Mouse (Mus musculus) forebrain, embryonic 14.5 days (tissue): ENCODE data around the gene Cdk17. TPM values are rescaled to one million over a fixed set of nuclear protein-coding genes. Genes with fewer than 3 reads are reported as not detected.

Experiments used
- ATAC-seq: fragments of 200-750 bp; cut with Nextera tagmentation; 2 replicates; pipeline ENCODE4 v1.8.0; 2017; ENCODE audit warnings: mild to moderate bottlenecking, moderate library complexity
- DNase-seq: peaks from one replicate; pipeline ENCODE4 v3.0.0-alpha.2; 2015; ENCODE audit warnings: low spot score
- H3K27ac ChIP-seq: fragments of 300-500 bp; sonication (generic); 2 replicates; pipeline ENCODE4 v1.5.1; 2014; ENCODE audit warnings: low read depth, mild to moderate bottlenecking, control low read depth, low read length, moderate library complexity
- H3K27me3 ChIP-seq: fragments of 300-500 bp; sonication (generic); replicated peaks from 2 replicates; pipeline ENCODE4 v1.6.1; 2014; ENCODE audit warnings: low read length, control low read depth, mixed read lengths; ENCODE audit not compliant: control insufficient read depth, insufficient read depth
- H3K36me3 ChIP-seq: fragments of 300-500 bp; sonication (generic); 2 replicates; pipeline ENCODE4 v1.6.1; 2014; ENCODE audit warnings: low read length, control low read depth; ENCODE audit not compliant: control insufficient read depth, insufficient read depth
- H3K4me1 ChIP-seq: fragments of 300-500 bp; sonication (generic); 2 replicates; pipeline ENCODE4 v1.6.1; 2014; ENCODE audit warnings: antibody characterized with exemption, low read length, control low read depth; ENCODE audit not compliant: control insufficient read depth, insufficient read depth
- H3K4me2 ChIP-seq: fragments of 300-500 bp; sonication (generic); 2 replicates; pipeline ENCODE4 v1.6.1; 2014; ENCODE audit warnings: mild to moderate bottlenecking, control low read depth, low read length
- H3K4me3 ChIP-seq: fragments of 300-500 bp; sonication (generic); 2 replicates; pipeline ENCODE4 v1.5.1; 2014; ENCODE audit warnings: low read depth, low read length, control low read depth
- H3K9ac ChIP-seq: fragments of 300-500 bp; sonication (generic); 2 replicates; pipeline ENCODE4 v1.6.1; 2014; ENCODE audit warnings: mild to moderate bottlenecking, low read length, control low read depth, moderate library complexity
- H3K9me3 ChIP-seq: fragments of 300-500 bp; sonication (generic); replicated peaks from 2 replicates; pipeline ENCODE4 v1.6.1; 2016; ENCODE audit warnings: low read length, control low read depth, mixed read lengths; ENCODE audit not compliant: control insufficient read depth
- WGBS: fragments of 180-500 bp; shearing (Covaris S2); extraction: QIAGEN DNeasy Blood & Tissue Kit; methylation state at CpG from one replicate; pipeline ENCODE4 v1.1.7; 2014; 5-methylcytosine and 5-hydroxymethylcytosine counted together
- polyA plus RNA-seq: library from polyadenylated mRNA; unstranded; fragments of >200 nt; fragmentation: Nextera tagmentation; extraction: Ambion mirVana; gene quantifications from 2 replicates; pipeline ENCODE4 v1.2.1, GENCODE M21; 2014

The Cdk17 gene
- polyA plus RNA-seq, 1 experiment from 2014 or later: 52.5 TPM

DNA sequence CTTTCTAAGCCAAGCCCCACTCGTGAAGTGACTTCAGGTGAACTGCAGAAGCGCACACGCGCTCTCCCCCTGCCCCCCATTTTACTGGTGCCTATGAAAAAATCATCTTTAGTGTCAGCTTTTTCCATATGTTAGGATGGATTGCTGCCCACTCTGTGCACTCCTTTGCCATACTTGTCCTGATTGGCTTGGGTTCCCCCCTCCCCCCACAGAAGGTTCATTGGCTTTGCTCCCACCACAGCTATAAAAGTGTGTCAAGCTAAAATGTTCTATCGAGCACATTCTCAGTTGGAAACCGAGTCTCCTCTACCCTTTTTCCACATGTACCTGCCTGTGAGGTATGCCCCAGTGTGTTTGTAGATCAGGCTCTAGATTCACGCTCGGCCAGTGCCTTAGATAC, 90.8 kb downstream of the Cdk17 start:
- no peak overlapping the region for H3K4me2 ChIP-seq
- H3K27me3 ChIP-seq: no peaks in the 10 kb centered on the region
- 82% methylated on average over 8 of the region's 8 CpGs for WGBS
- H3K36me3 ChIP-seq: peaks cover 13% of the 10 kb centered on the region; the same call in 1 of the 2 replicates
- no peak overlapping the region for H3K9ac ChIP-seq
- DNase-seq (peak; percentile 59), ATAC-seq (no peak)
- no peaks in the 10 kb centered on the region for H3K9me3 ChIP-seq
- H3K4me3 ChIP-seq: no peak overlapping the region
- no peak overlapping the region for H3K27ac ChIP-seq
- peaks cover 26% of the 10 kb centered on the region for H3K4me1 ChIP-seq

DNA sequence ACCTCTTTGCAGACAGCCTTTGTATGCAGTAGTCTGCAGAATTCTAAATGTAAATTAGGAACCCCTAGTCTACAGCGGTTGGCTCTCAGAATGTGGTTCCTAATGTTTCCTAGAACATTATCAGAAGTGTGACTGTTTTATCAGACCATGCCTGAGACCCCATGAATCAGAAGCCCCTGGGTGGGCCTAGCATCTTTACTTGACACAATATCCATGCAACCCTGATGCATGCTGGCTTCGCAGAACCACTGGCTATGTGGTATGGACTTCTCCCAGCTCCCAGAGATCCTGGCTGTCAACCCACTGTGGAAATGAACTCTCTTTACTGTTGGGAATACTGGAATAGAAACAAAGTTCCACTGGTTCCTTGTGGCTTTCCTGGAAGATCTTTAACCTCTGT, 92.0 kb downstream of the Cdk17 start:
- Histone ChIP-seq H3K9ac (no peak overlapping the region), H3K9me3 (no peaks in the 10 kb centered on the region), H3K4me1 (peaks cover 28% of the 10 kb centered on the region), H3K27me3 (no peaks in the 10 kb centered on the region), H3K4me2 (no peak overlapping the region), H3K4me3 (no peak overlapping the region), H3K36me3 (peaks cover 9% of the 10 kb centered on the region; the same call in 1 of the 2 replicates), H3K27ac (no peak overlapping the region)
- ATAC-seq (no peak), DNase-seq (no peak)
- 79% methylated on average over 2 of the region's 2 CpGs for WGBS

DNA sequence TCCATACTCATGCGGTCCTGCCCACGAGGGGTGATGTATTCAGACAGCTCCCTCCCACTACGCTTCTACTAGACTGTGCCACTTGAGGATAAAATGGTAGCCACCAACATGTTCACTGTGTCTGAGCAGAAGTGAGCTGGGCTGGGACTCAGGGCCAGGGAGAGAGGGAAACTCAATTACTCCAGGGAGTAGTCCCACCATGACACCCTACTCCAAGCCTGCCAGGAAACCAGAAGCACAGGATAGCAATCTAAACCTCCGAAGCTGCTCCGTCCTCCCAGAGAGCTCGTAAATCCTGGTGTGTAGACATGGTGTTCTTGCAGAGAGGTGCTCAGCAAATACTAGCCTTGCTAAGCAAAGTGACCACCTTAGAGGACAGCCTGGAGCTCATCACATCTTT, 92.5 kb downstream of the Cdk17 start:
- Histone ChIP-seq H3K4me2 (no peak overlapping the region), H3K27ac (no peak overlapping the region), H3K9ac (no peak overlapping the region), H3K4me3 (no peak overlapping the region), H3K36me3 (peaks cover 9% of the 10 kb centered on the region; the same call in 1 of the 2 replicates), H3K9me3 (no peaks in the 10 kb centered on the region), H3K4me1 (peaks cover 26% of the 10 kb centered on the region), H3K27me3 (no peaks in the 10 kb centered on the region)
- DNase-seq (no peak), ATAC-seq (no peak)
- WGBS: 96% methylated on average over 6 of the region's 6 CpGs

GRCm38 (mm10) chr10:93255294-93255693, 94.6 kb downstream of the Cdk17 start:
- no peak overlapping the region for H3K4me3 ChIP-seq
- H3K36me3 ChIP-seq: no peaks in the 10 kb centered on the region
- H3K27me3 ChIP-seq: no peaks in the 10 kb centered on the region
- DNase-seq: peak; percentile 83
- H3K4me2 ChIP-seq: peak overlapping the region; percentile 27
- peak; percentile 76 for ATAC-seq
- H3K27ac ChIP-seq: peak overlapping the region; percentile 79
- no peaks in the 10 kb centered on the region for H3K9me3 ChIP-seq
- H3K4me1 ChIP-seq: peaks cover 28% of the 10 kb centered on the region
- peak overlapping the region; percentile 40; the same call in 1 of the 2 replicates for H3K9ac ChIP-seq
- 3% methylated on average over 13 of the region's 13 CpGs for WGBS

DNA sequence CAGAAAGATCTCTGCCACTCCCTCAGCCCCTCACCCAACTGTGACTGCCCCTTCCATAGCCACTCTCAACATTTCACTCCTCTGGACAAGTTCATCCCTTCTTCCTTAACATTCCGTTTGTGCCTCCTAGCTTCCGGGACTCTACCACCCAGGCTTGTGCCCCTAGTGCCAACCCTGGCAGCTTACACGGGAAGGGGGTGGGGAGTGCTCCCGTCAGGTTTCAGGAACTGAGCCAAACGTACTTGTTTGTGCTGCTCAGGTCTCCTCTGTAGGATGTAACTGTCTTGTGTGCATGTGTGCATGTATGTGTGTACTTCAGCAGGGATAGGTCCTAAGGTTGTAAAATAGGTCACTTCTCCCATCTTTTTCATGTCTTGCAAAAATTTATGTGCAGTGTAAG, 99.2 kb downstream of the Cdk17 start:
- DNase-seq (peak; percentile 49), ATAC-seq (no peak)
- Histone ChIP-seq H3K36me3 (no peaks in the 10 kb centered on the region), H3K9me3 (no peaks in the 10 kb centered on the region), H3K4me2 (no peak overlapping the region), H3K27me3 (no peaks in the 10 kb centered on the region), H3K4me3 (no peak overlapping the region), H3K27ac (no peak overlapping the region), H3K4me1 (peaks cover 64% of the 10 kb centered on the region), H3K9ac (no peak overlapping the region)
- WGBS: 35% methylated on average over 5 of the region's 5 CpGs

GRCm38 (mm10) chr10:93261132-93261980, 100.7 kb downstream of the Cdk17 start:
- Histone ChIP-seq H3K4me1 (peaks cover 52% of the 10 kb centered on the region), H3K27ac (peak overlapping the region; percentile 81), H3K9me3 (no peaks in the 10 kb centered on the region), H3K9ac (peak overlapping the region; percentile 49), H3K4me2 (peak overlapping the region; percentile 49), H3K27me3 (no peaks in the 10 kb centered on the region), H3K4me3 (peak overlapping the region; percentile 9; the same call in 1 of the 2 replicates), H3K36me3 (no peaks in the 10 kb centered on the region)
- ATAC-seq: peak; percentile 74
- DNase-seq: peak; percentile 92
- 10% methylated on average over 16 of the region's 16 CpGs for WGBS

GRCm38 (mm10) chr10:93261981-93262499, 101.4 kb downstream of the Cdk17 start:
- Histone ChIP-seq H3K4me3 (peak overlapping the region; percentile 9; the same call in 1 of the 2 replicates), H3K4me1 (peaks cover 49% of the 10 kb centered on the region), H3K36me3 (no peaks in the 10 kb centered on the region), H3K27me3 (no peaks in the 10 kb centered on the region), H3K9me3 (no peaks in the 10 kb centered on the region), H3K9ac (peak overlapping the region; percentile 49), H3K4me2 (peak overlapping the region; percentile 49), H3K27ac (peak overlapping the region; percentile 81)
- peak; percentile 49 for ATAC-seq
- WGBS: 8% methylated on average over 15 of the region's 15 CpGs
- peak; percentile 63 for DNase-seq

- Histone ChIP-seq H3K9ac (peak overlapping the region; percentile 13; the same call in 1 of the 2 replicates), H3K9me3 (no peaks in the 10 kb centered on the region), H3K27ac (peak overlapping the region; percentile 60; the same call in 1 of the 2 replicates), H3K4me1 (peaks cover 49% of the 10 kb centered on the region), H3K4me2 (peak overlapping the region; percentile 29; the same call in 1 of the 2 replicates), H3K4me3 (no peak overlapping the region), H3K36me3 (no peaks in the 10 kb centered on the region), H3K27me3 (no peaks in the 10 kb centered on the region)
- peak; percentile 64 for ATAC-seq
- peak; percentile 83 for DNase-seq
- 4% methylated on average over 8 of the region's 8 CpGs for WGBS
Measured at GRCm38 (mm10) chr10:93263431-93263830, 102.8 kb downstream of the Cdk17 start.

DNA sequence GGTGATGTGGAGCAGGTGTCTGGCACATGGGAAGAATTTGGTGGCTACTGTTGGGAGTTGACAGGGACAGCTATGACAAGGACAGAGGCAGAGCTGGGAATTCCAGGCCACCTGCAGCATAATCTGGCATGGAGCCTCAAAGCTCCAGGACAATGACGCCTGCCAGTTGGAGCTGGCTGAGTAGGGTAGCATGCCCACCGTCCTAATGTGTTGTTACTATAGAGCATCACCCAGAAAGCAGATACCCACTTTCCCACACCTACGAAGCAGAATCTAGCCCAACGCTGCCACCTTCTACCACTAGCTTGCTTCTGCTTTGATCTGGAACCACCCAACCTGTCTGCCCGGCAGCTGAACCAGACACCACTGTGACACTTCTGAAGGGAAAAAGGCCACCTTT, 103.3 kb downstream of the Cdk17 start:
- no peak for ATAC-seq
- no peaks in the 10 kb centered on the region for H3K27me3 ChIP-seq
- H3K9me3 ChIP-seq: no peaks in the 10 kb centered on the region
- no peak overlapping the region for H3K4me3 ChIP-seq
- H3K9ac ChIP-seq: peak overlapping the region; percentile 13; the same call in 1 of the 2 replicates
- no peaks in the 10 kb centered on the region for H3K36me3 ChIP-seq
- peak overlapping the region; percentile 29; the same call in 1 of the 2 replicates for H3K4me2 ChIP-seq
- DNase-seq: no peak
- peak overlapping the region; percentile 60; the same call in 1 of the 2 replicates for H3K27ac ChIP-seq
- 47% methylated on average over 5 of the region's 5 CpGs for WGBS
- peaks cover 49% of the 10 kb centered on the region for H3K4me1 ChIP-seq
